Mouse (Mus musculus): ENCODE measurements at regions not wholly inside any gene's neighbourhood (a gene's known extent, or its start where the extent isn't known, plus 50 kb on each side); places are given as distances from the start of the nearest gene placed in this dataset.

DNA sequence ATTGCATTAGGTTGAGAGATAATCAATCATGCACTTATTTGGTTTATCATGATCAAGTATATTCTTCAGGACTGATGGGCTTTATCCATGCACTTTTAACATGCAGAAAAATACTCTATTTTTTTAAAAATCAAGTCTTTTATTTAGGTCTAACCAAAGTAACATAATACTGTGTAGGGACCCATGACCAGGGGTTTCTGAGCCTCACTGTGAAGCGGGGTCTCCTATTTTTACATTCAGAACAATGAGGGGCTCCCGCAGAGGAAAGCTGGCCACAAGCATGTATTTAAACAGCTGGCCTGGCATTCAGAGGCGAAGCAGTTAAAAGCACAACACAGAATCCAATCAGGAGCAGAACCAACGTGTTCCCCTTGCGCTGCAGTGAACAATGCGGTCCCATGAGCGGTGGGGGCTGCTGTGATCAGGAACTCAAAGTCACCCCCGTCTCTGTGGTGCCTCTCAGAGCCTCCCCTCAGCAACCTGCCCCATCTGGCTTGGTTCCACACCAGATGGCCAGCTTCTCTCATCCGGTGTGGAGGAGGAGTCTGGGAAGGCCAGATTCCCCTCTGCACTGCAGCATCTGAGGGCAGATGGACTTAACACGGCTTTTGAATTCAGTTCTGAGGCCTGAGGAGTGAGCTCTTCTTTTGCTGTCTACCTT is 63.2 kb upstream of the Ubl3 start:
- no peak for DNase-seq (ENCODE audit: low read depth)

- no peak for DNase-seq (ENCODE audit: low read depth)
Observed at GRCm38 (mm10) chr5:148615117-148615516, 62.5 kb upstream of the Ubl3 start.

DNA sequence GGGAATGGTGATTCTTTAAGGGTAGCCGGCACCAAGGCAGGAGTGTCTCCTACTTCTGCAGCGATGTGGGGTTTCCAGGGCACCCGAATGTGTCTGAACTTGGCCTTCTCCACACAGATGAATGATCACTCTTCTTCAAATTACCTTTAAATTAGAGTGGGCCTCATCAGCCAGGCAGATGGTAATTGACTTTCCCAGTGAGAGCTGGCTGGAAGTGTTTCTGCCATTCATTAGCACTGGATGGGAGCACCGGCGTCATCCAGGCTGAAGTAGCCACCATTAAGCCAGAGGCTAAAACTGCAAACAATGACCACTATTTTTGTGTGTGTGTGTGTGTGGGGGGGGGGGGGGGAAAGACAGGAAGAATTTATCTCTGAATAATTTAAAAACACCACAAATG is 58.7 kb upstream of the Ubl3 start:
- no peak for DNase-seq (ENCODE audit: low read depth)

DNA sequence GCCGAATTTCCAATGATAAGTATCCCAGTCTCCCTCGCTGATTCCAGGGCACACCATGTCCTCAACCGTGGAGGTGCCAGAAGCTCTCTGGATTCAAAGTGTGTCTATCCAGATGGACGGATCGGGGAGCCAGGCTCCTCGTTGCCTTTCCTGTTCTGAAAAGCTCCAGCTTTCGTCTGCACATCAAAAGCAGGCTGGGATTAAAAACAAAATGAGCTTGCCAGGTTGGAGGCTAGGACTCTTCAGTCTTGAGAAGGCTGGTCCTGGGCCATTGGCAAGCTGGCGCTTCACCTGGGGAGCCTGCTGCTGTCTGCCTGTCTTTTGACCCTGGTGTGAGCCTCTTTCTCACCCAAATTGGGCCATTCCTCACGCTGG is 56.9 kb upstream of the Ubl3 start:
- no peak for DNase-seq (ENCODE audit: low read depth)

DNA sequence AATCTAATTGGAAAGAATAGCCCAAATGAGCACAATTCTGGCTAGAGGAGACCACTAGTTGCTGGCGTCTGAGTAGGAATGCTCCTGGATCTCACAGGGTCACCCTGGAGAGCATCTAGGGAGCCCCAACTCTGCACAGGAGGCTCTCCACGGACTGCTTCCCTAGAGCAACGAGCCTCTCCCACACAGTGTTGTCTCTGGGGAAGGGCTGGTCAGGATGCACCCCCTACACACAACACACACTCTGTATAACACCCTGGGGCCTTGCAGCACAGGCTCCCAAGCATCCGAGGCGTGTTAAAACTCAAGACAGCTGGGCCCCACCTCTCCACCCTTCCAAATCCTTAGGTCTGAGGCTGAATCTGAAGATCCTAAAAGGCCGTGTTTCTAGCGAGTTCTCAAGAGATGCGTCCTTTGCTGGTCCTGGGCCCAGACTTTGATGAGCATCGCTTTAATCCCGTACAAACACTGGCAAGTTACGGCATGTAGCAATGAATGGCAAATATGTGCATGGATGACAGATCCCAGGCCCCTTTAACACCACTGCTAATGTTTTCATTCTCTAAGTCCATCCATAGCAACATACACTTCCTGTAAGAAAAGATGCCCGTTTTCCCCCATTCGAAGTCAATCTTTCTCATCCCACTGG is 56.4 kb upstream of the Ubl3 start:
- no peak for DNase-seq (ENCODE audit: low read depth)

- no peak for DNase-seq (ENCODE audit: low read depth)
Observed at GRCm38 (mm10) chr5:148608178-148608577, 55.6 kb upstream of the Ubl3 start.

- DNase-seq (ENCODE audit: low read depth): no peak
Observed at GRCm38 (mm10) chr5:148605730-148606129, 53.1 kb upstream of the Ubl3 start.
